Mouse (Mus musculus) stomach, embryonic 14.5 days (tissue): ENCODE measurements around the gene Shcbp1l. TPM values are rescaled to one million over a fixed set of nuclear protein-coding genes. Genes with fewer than 3 reads are reported as not detected.
"Not testable (repeated sequence)": the region's sequence is repeated elsewhere in the genome, so short reads cannot be mapped to it uniquely, and the experiment has no call there.

ENCODE experiments used
- ATAC-seq: fragments of 200-750 bp; cut with Nextera tagmentation; 2 replicates; pipeline ENCODE4 v1.8.0; 2017; ENCODE audit warnings: low read depth, moderate TSS enrichment; ENCODE audit not compliant: insufficient number of reproducible peaks, insufficient read depth, low FRiP score
- H3K27ac ChIP-seq: fragments of 300-500 bp; sonication (generic); 2 replicates; pipeline ENCODE4 v1.5.1; 2014; ENCODE audit warnings: mild to moderate bottlenecking, low read length, moderate library complexity, mixed read lengths
- H3K27me3 ChIP-seq: fragments of 300-500 bp; sonication (generic); 2 replicates; pipeline ENCODE4 v1.6.1; 2014; ENCODE audit warnings: low read length, control low read depth, mixed read lengths; ENCODE audit not compliant: control insufficient read depth, insufficient read depth
- H3K36me3 ChIP-seq: fragments of 300-500 bp; sonication (generic); 2 replicates; pipeline ENCODE4 v1.6.1; 2014; ENCODE audit warnings: mild to moderate bottlenecking, control low read depth, low read length, moderate library complexity, mixed read lengths; ENCODE audit not compliant: control insufficient read depth, insufficient read depth
- H3K4me1 ChIP-seq: fragments of 300-500 bp; sonication (generic); 2 replicates; pipeline ENCODE4 v1.6.1; 2014; ENCODE audit warnings: low read length, control low read depth, mixed read lengths; ENCODE audit not compliant: control insufficient read depth, insufficient read depth
- H3K4me2 ChIP-seq: fragments of 300-500 bp; sonication (generic); replicated peaks from 2 replicates; pipeline ENCODE4 v1.6.1; 2014; ENCODE audit warnings: low read depth, low read length, control low read depth
- H3K4me3 ChIP-seq: fragments of 300-500 bp; sonication (generic); 2 replicates; pipeline ENCODE4 v1.5.1; 2014; ENCODE audit warnings: low read depth, low read length, control low read depth
- H3K9ac ChIP-seq: fragments of 300-500 bp; sonication (generic); replicated peaks from 2 replicates; pipeline ENCODE4 v1.6.1; 2014; ENCODE audit warnings: low read depth, mild to moderate bottlenecking, control low read depth, low read length, moderate library complexity, mixed read lengths
- H3K9me3 ChIP-seq: fragments of 300-500 bp; sonication (generic); 2 replicates; pipeline ENCODE4 v1.6.1; 2016; ENCODE audit warnings: low read depth, low read length, control low read depth; ENCODE audit not compliant: control insufficient read depth
- WGBS: fragments of 180-500 bp; shearing (Covaris S2); extraction: QIAGEN DNeasy Blood & Tissue Kit; methylation state at CpG from one replicate; pipeline ENCODE4 v1.1.7; 2014; 5-methylcytosine and 5-hydroxymethylcytosine counted together
- polyA plus RNA-seq: library from polyadenylated mRNA; unstranded; fragments of >200 nt; fragmentation: Nextera tagmentation; extraction: Ambion mirVana; gene quantifications from 2 replicates; pipeline ENCODE4 v1.2.1, GENCODE M21; 2014

Shcbp1l gene
- polyA plus RNA-seq: 0.20 and 0.38 TPM in 2 replicates

DNA sequence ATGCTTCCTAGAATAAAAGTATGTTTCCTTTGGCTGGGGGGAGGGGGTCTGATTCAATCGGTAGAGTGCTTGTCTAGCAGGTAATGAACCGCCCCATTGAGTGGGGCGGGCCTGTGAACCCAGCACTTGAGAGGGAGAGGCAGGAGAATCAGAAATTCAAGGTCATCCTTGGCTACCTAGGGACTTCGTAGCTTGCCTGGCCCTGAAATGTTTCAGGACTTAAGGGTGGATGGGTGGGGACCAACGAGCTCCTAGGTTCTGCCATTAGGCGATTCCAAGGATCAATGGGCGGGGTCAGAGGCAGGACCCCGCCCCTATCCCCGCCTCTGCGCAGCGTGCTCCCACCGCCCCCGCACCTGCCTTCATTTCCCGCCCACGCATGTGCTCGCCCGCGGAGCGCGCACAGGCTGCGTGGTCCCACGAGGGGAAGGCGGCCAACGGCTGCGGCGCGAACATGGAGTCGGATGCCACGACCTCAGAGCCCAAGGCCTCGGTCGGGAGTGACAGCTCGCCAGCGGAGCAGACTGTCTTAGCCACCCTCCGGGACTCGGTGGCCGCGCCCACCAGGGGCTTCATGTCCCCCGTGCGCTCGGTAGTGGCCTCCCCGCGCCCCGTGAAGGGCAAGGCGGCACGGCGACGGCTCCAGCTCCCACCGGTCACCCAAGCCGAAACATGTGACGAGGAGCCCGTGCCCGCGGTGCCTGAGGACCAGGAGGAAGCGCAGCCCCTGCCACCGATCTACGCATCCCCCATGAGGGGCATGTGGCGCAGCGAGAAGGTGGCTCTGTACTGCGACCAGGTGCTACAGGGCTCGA, at the start of gene Shcbp1l:
Shcbp1l (plus strand) TSS at position 393 of the 815 bp plus-strand sequence.
- 1% methylated on average over 60 of the region's 60 CpGs for WGBS
- Histone ChIP-seq H3K9ac (peak within 1 kb of the TSS; percentile 25; the same call in 1 of the 2 replicates), H3K27me3 (no peaks in the 10 kb centered on the region), H3K36me3 (no peaks in the 10 kb centered on the region), H3K4me1 (peaks cover 7% of the 10 kb centered on the region; the same call in 1 of the 2 replicates), H3K9me3 (no peaks in the 10 kb centered on the region), H3K4me2 (peak within 1 kb of the TSS; percentile 94), H3K27ac (no peak within 1 kb of the TSS), H3K4me3 (peak within 1 kb of the TSS; percentile 43)
- ATAC-seq: peak; percentile 86

DNA sequence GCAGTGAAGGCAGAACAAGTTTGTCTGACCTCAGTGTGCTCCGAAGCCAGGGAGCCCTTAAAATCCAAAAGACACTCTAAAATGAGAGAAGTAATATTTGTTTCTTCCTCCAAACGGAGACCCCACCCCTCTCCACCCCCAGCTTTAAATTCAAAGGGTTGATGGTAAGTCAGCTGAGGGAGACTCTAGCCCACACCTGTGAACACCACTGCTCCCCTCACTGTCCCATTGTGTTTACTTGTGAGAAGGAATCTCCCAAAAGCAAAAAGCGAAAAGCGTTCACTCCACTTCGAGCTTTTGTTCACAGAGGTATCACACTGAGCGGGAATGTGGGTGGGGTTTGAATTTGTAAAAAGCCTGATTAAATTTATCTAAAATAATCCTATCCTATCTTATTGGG, 48.5 kb upstream of the Shcbp1l start:
- no peak overlapping the region for H3K4me2 ChIP-seq
- H3K4me1 ChIP-seq: no peaks in the 10 kb centered on the region
- H3K4me3 ChIP-seq: no peak overlapping the region
- ATAC-seq: no peak
- no peaks in the 10 kb centered on the region for H3K27me3 ChIP-seq
- no peak overlapping the region for H3K27ac ChIP-seq
- no peak overlapping the region for H3K9ac ChIP-seq
- no peaks in the 10 kb centered on the region for H3K9me3 ChIP-seq
- WGBS: 41% methylated on average over 6 of the region's 6 CpGs
- H3K36me3 ChIP-seq: no peaks in the 10 kb centered on the region

DNA sequence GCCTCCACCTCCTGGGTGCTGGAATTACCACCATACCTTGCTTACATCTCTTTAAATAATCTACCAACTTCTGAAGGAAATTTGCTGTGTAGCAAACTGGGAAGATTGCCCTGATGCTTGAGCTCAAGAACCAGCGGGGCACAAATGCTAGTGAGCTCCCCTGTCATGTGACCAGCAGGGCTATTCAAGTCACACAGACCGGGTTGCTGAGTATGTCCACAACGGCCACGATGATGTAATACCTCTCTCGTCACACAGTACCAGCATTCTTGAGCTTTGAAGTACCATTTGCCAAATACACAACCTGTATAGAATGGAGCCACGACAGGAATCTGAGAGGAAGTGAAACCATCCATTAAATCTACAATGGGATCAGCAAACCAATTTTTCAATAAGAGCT, 46.4 kb upstream of the Shcbp1l start:
- ATAC-seq: no peak
- Histone ChIP-seq H3K4me1 (no peaks in the 10 kb centered on the region), H3K4me3 (no peak overlapping the region), H3K36me3 (no peaks in the 10 kb centered on the region), H3K27me3 (no peaks in the 10 kb centered on the region), H3K4me2 (no peak overlapping the region), H3K9ac (no peak overlapping the region), H3K27ac (no peak overlapping the region), H3K9me3 (no peaks in the 10 kb centered on the region)
- WGBS: 69% methylated on average over 6 of the region's 6 CpGs

DNA sequence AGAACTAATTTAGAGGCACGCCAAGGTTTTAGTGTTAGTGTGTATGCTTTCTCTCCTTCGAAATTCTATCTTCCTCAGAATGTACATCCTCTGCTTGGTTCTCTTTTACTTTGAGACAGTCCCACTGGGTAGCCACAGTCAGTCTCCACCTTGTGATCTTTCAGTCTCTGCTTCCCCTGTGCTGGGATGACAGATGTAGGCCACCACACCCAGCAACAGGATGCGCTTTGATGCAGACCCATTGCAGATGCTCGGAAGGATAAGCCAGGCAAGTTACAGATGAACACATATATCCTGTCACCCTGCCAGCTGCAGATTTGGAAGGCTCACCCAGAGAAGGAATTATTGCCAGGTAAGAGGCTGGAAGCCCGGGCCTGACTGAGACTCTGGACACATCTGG, 45.1 kb upstream of the Shcbp1l start:
- WGBS: 81% methylated on average over 5 of the region's 5 CpGs
- Histone ChIP-seq H3K27me3 (no peaks in the 10 kb centered on the region), H3K27ac (no peak overlapping the region), H3K4me3 (no peak overlapping the region), H3K36me3 (no peaks in the 10 kb centered on the region), H3K9ac (no peak overlapping the region), H3K4me2 (no peak overlapping the region), H3K9me3 (no peaks in the 10 kb centered on the region), H3K4me1 (no peaks in the 10 kb centered on the region)
- no peak for ATAC-seq

DNA sequence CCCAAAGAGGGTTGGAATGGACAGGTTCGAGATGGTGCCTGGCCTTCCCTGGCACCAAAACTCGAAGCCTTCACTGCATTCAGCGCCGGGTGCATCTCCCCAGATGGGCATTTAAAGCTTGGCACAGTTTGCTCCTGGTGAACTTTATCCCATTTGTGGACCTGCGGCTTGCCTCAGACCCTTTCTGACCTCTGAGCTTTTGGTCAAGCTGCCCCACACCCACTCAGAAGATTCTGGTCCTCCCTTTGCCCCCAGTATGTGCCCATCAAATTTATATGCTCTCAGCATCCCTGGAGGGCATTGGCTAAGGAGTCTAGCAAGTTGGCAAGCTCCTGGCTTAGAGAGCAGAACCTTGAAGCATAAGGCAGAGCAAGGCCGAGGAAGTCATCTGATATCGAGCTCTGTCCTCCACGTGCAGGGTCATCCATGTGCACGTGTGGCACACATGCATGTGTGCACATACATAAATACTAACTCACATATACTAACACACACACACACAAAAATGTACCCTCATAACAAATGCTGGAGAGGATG, 44.1 kb upstream of the Shcbp1l start:
- no peak for ATAC-seq
- 87% methylated on average over 9 of the region's 9 CpGs for WGBS
- H3K36me3 ChIP-seq: no peaks in the 10 kb centered on the region
- H3K9ac ChIP-seq: no peak overlapping the region
- no peak overlapping the region for H3K4me3 ChIP-seq
- no peak overlapping the region for H3K4me2 ChIP-seq
- H3K9me3 ChIP-seq: no peaks in the 10 kb centered on the region
- no peaks in the 10 kb centered on the region for H3K27me3 ChIP-seq
- H3K4me1 ChIP-seq: no peaks in the 10 kb centered on the region
- no peak overlapping the region for H3K27ac ChIP-seq

DNA sequence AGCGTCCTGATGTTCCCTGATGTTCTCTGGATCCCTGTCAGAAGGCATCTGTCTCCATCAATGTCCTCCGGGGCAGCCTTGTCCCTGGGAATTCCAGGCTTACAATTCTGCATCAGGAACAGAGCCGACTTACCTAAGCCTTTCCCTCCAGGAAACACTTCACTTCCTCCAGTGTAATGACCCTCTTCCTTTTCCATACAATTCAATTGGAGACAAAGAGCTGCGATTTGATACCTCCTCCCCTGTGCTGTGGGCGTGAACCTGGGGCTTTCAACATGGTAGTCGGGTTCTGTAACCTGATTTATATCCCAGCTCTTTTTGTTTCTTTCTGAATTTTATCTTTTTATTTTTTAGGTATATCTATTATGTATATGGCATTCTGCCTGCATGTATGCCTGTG, 39.9 kb upstream of the Shcbp1l start:
- Histone ChIP-seq H3K9me3 (no peaks in the 10 kb centered on the region), H3K27ac (no peak overlapping the region), H3K27me3 (no peaks in the 10 kb centered on the region), H3K4me1 (no peaks in the 10 kb centered on the region), H3K4me3 (no peak overlapping the region), H3K9ac (no peak overlapping the region), H3K4me2 (no peak overlapping the region), H3K36me3 (no peaks in the 10 kb centered on the region)
- ATAC-seq: no peak
- 75% methylated on average over 6 of the region's 6 CpGs for WGBS

DNA sequence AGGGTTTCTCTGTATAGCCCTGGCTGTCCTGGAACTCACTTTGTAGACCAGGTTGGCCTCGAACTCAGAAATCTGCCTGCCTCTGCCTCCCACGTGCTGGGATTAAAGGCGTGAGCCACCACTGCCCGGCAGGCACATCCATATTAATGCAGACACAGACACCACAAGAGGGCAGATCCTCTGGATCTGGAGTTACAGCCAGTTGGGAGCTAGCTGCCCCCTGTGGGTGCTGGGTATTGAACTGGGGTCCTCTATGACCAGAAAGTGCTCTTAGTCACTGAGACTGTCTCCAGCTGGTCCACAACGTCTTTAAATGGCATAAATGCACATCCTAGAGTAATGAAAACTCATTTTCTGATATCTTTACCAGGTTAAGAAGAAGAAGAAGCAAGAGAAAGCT, 39.3 kb upstream of the Shcbp1l start:
- H3K9me3 ChIP-seq, H3K4me2 ChIP-seq, H3K4me1 ChIP-seq, H3K27me3 ChIP-seq, H3K4me3 ChIP-seq, ATAC-seq, H3K36me3 ChIP-seq, H3K9ac ChIP-seq, H3K27ac ChIP-seq: not testable (repeated sequence)
- WGBS: 86% methylated on average over 5 of the region's 5 CpGs

DNA sequence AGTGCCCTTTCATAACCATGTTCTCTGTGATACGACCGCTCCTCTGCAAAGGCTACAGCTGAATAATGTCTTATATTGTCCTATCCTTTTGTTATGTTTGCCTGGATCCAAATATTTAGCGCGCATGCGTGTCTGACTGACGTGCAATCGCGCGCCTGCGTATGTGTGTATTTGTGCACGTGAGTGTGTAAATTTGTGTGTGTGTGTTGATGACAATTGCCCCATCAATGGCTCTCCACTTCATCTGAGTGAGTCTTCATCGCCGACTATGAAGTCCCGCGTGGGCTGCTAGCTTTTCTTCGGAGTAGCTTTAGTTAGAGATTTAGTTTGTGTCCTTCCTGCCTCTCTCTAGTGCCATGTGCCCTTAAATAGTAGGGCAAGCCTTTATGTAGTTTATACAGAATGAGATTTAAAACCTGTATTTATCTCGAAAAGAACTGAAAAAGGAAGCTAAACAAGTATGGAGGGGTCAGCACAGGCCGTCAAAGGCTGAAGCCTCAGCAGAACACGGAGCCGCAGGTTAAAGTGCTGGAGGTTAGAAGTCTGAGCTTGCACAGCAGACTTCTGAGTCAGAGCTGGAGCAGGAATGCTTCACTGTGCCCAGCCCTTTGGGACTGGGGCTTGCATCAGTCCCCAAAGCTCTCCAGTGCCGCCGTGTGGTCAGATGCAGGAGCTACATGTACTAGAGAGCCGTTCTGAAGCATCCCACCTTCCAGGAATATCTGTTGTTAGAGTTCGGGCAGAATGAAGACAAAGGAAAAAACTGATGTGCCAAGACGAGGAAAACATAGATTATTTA, 38.5 kb upstream of the Shcbp1l start:
- Histone ChIP-seq H3K4me3 (no peak overlapping the region), H3K36me3 (no peaks in the 10 kb centered on the region), H3K4me2 (no peak overlapping the region), H3K27me3 (no peaks in the 10 kb centered on the region), H3K27ac (no peak overlapping the region), H3K9me3 (no peaks in the 10 kb centered on the region), H3K4me1 (no peaks in the 10 kb centered on the region), H3K9ac (no peak overlapping the region)
- WGBS: 49% methylated on average over 25 of the region's 25 CpGs
- peak; percentile 88; the same call in 1 of the 2 replicates for ATAC-seq
